Mouse (Mus musculus): ENCODE data around the gene Cnih4. TPM values are rescaled to one million over a fixed set of nuclear protein-coding genes. Genes with fewer than 3 reads are reported as not detected.

Cnih4 gene
- total RNA-seq, 2 experiments from 2014 or later = 28.7 to 33.3 TPM

- DNase-seq (ENCODE audit: low spot score in 2 of 2) = peak; percentile 15 to 27
Measured at GRCm38 (mm10) chr1:181210601-181211402, 66.3 kb downstream of the Cnih4 start.

DNA sequence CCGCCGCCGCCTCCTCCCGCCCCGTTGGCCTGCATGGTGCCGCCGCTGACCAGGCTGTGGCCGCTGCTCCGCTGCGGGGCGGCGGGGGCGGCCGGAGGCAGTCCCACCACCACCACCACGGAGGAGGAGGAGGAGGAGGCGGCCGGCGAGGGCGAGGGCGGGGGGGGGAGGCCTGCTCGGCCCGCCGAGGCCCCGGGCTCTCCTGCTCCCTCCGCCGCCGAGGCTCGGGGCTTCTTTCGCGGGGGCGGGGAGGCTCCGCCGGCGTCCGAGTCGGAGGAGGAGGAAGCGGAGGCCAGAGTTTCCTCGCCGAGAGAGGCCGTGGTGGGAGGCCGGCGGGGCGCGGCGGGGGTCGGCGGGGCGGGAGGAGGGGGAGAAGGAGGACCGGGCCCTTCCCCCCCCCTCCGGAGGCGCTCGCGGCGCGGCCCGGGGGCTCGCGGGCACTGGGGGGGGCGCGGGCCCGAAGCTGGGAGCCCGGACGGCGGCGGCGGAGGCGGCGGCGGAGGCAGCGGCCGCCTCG lies 67.0 kb downstream of the Cnih4 start:
- DNase-seq (ENCODE audit: low spot score in 2 of 2) = peak in 1 of 2 experiments; percentile 26

DNA sequence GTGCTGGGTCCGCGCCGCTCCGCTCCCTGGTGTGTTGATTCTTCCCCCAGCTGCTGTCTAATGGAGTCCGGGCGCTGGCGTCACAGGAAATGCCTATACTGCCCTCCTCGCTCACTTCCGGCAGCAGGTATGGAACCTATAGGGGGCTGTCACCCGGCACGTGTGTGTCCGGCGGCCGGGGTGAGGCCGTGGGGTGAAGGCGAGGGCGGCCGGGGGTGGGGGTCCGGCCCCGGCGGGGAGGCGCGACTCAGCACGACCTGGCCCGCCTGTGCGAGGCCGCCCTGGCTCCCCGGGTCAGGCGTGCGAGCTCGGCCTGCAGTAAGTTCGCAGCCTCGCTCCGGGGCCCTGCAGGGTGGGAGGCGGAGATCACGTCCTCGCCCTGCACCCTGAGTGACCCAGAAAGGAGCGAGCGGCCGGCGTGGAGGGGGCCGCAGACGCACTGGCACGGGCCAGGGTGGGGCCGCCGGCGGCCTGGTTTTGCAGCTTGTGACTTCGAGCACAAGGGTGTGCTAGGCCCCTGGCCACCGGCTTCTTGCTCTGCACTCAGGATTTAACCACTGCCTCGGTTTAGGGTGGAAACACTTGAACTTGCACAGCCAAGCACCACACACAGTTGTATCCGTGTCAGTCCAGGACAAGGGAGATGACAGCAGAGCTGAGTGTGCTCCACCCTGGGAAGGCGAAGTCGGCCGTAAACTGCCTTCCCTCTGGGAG lies 67.6 kb downstream of the Cnih4 start, which contains the start of gene Wdr26:
Gene Wdr26, minus strand, starts transcription at position 82 of the 714 bp plus-strand sequence.
- peak; percentile 79 to 87 for DNase-seq (ENCODE audit: low spot score in 2 of 2)

DNA sequence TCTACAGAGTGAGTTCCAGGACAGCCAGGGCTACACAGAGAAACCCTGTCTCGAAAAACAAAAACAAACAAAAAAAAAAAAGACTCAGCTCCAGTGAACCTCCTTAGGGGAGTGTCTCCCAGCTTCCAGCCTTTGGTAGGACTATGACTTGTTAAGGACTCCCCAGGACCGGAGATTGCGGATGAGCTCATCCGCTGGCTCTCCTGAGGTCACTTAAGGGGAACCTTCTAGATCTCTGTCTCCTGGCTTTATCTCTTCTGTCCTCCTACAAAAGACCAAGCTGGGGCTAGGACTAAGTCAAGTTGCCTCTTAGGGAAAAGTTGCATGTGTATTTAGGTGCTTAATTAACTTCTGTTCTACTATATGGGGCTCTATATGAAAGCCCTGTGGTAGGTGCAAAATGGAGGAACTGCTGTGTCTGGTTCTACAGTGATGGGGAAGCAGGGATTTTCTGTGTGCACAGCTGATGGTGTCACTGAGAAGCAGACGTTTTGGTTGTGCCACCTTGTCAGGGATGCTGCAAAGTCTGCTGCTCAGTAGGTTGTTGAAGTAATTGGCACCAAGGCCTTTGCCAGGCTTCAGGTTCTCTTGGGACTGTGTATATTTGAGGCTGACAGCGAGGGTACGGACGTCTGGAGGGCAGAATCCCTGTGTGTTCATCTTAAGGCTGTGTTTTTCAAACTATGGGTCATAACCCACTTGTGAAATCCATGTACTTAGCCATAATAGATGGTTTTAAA lies 70.0 kb downstream of the Cnih4 start:
- no peak for DNase-seq (ENCODE audit: low spot score in 2 of 2)

DNA sequence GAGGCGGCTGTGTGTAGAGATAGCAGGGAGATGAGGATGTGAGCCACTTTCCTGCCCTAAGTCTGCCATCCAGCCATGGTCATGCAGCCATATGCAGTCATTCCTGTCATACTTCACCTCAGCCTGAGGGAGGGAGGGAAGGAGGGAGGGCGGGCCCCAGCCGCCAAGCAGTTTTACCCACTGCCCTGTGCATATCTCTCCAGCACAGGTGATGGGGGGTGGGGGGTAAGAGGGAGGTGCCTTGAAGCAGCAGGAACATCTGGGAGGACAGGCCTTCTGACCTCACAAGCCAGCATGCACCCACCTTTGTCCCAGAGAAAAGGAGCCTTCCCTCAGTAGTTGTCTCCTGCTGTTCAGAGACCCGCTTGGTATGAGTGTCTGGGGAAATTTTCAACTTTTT lies 71.8 kb downstream of the Cnih4 start:
- DNase-seq (ENCODE audit: low spot score in 2 of 2) = no peak

Other genes with a start within 250 kb of the Cnih4 start
- gene Pycr2, start 240.4 kb upstream of the Cnih4 start, total RNA-seq (2021) = 10 to 100 TPM; 28.9 to 29.4 TPM
- under 1 TPM; 0.21 to 0.91 TPM for gene Lefty1, start 209.7 kb upstream of the Cnih4 start, total RNA-seq (2021)
- 10 to 100 TPM; 15.5 to 19.4 TPM for gene Tmem63a, start 202.3 kb upstream of the Cnih4 start, total RNA-seq (2021)
- 10 to 100 TPM; 27.6 to 30.8 TPM for gene Ephx1, start 123.8 kb upstream of the Cnih4 start, total RNA-seq (2021)
- not detected for gene 9130409I23Rik, start 93.5 kb upstream of the Cnih4 start, total RNA-seq (2021)
- gene Nvl, start 489 bp upstream of the Cnih4 start, total RNA-seq (2021) = 10 to 100 TPM; 30.0 to 31.9 TPM
- 10 to 100 TPM; 98.1 to 98.9 TPM for gene Wdr26, start 67.3 kb downstream of the Cnih4 start, total RNA-seq (2021)
- 10 to 100 TPM; 73.8 to 96.1 TPM for gene Cnih3, start 207.9 kb downstream of the Cnih4 start, total RNA-seq (2021)